Mouse (Mus musculus) spleen, adult 2 months (tissue): Measurements from ENCODE around the gene Ccdc77. TPM values are rescaled to one million over a fixed set of nuclear protein-coding genes. Genes with fewer than 3 reads are reported as not detected.

ENCODE experiments used
- DNase-seq, 2 experiments: peaks; one replicate each; pipeline versions ENCODE4 v3.0.0 to v3.0.0-alpha.2; 2012 to 2021; ENCODE audit warnings: low spot score in 2 of 2, low read depth in 1 of 2
- H3K27ac ChIP-seq: fragments of 200-500 bp; 2 replicates; pipeline ENCODE4 v1.5.1; 2012; ENCODE audit warnings: low read length, inconsistent platforms; ENCODE audit not compliant: insufficient read depth
- H3K27me3 ChIP-seq: fragments of 200-500 bp; 2 replicates; pipeline ENCODE4 v1.6.1; 2012; ENCODE audit warnings: mild to moderate bottlenecking, moderate library complexity, low read length, inconsistent platforms; ENCODE audit not compliant: control insufficient read depth, insufficient read depth
- H3K36me3 ChIP-seq: fragments of 200-500 bp; 2 replicates; pipeline ENCODE4 v1.6.1; 2012; ENCODE audit warnings: mild to moderate bottlenecking, low read length, inconsistent platforms; ENCODE audit not compliant: control insufficient read depth, insufficient read depth
- H3K4me1 ChIP-seq: fragments of 200-500 bp; 2 replicates; pipeline ENCODE4 v1.6.1; 2011; ENCODE audit warnings: inconsistent platforms; ENCODE audit not compliant: control insufficient read depth, insufficient read depth, insufficient read length
- H3K4me3 ChIP-seq: fragments of 200-500 bp; 2 replicates; pipeline ENCODE4 v1.5.1; 2011; ENCODE audit warnings: mild to moderate bottlenecking, inconsistent platforms; ENCODE audit not compliant: insufficient read depth, insufficient read length; ENCODE audit errors: extremely low read depth
- CTCF ChIP-seq: fragments of 200-500 bp; IDR thresholded peaks from 2 replicates; pipeline ENCODE4 v1.5.1; 2011; ENCODE audit warnings: mild to moderate bottlenecking, inconsistent platforms; ENCODE audit not compliant: insufficient read depth, insufficient read length, insufficient replicate concordance; ENCODE audit errors: extremely low read depth
- POLR2A ChIP-seq: fragments of 200-500 bp; IDR thresholded peaks from 2 replicates; pipeline ENCODE4 v1.6.1; 2011; ENCODE audit warnings: low read depth, low read length, inconsistent platforms
- WGBS: fragments of 180-500 bp; shearing (Covaris S2); methylation state at CpG from one replicate; pipeline ENCODE4 v1.1.7; 2018; 5-methylcytosine and 5-hydroxymethylcytosine counted together
- polyA plus RNA-seq: library from polyadenylated mRNA; depleted of rRNA; stranded (reverse); fragments of >200 nt; gene quantifications from 2 replicates; pipeline ENCODE4 v1.2.3, GENCODE M21; 2012; rRNA removed

The Ccdc77 gene
- polyA plus RNA-seq = 2.2 and 3.2 TPM in 2 replicates

- under 1% methylated on average over 71 of the region's 71 CpGs for WGBS
- TF ChIP-seq POLR2A (peak; percentile 91), CTCF (no peak)
- DNase-seq = peak; percentile 90 to 94
Measured at GRCm38 (mm10) chr6:120363688-120364522, at the start of gene Ccdc77, which contains the start of gene Kdm5a. Gene Ccdc77, minus strand, starts transcription at chr6:120364374. Gene Kdm5a, plus strand, starts transcription at chr6:120364124.

GRCm38 (mm10) chr6:120403936-120404335 lies 39.8 kb upstream of the Ccdc77 start:
- 92% methylated on average over 1 of the region's 1 CpGs for WGBS
- Histone ChIP-seq H3K4me1 (no peaks in the 10 kb centered on the region), H3K27me3 (no peaks in the 10 kb centered on the region), H3K27ac (no peak overlapping the region), H3K4me3 (no peak overlapping the region), H3K36me3 (peaks cover 43% of the 10 kb centered on the region)
- no peak for TF ChIP-seq POLR2A
- TF ChIP-seq CTCF = no peak
- no peak for DNase-seq

More at GRCm38 (mm10) chr6:120363688-120364522, at the start of gene Ccdc77, which contains the start of gene Kdm5a:
- Histone ChIP-seq H3K27ac (peak within 1 kb of the TSS; percentile 95), H3K36me3 (peaks cover 8% of the 10 kb centered on the region), H3K4me1 (peaks cover 5% of the 10 kb centered on the region; the same call in 1 of the 2 replicates), H3K27me3 (no peaks in the 10 kb centered on the region), H3K4me3 (peak within 1 kb of the TSS; percentile 67)

DNA sequence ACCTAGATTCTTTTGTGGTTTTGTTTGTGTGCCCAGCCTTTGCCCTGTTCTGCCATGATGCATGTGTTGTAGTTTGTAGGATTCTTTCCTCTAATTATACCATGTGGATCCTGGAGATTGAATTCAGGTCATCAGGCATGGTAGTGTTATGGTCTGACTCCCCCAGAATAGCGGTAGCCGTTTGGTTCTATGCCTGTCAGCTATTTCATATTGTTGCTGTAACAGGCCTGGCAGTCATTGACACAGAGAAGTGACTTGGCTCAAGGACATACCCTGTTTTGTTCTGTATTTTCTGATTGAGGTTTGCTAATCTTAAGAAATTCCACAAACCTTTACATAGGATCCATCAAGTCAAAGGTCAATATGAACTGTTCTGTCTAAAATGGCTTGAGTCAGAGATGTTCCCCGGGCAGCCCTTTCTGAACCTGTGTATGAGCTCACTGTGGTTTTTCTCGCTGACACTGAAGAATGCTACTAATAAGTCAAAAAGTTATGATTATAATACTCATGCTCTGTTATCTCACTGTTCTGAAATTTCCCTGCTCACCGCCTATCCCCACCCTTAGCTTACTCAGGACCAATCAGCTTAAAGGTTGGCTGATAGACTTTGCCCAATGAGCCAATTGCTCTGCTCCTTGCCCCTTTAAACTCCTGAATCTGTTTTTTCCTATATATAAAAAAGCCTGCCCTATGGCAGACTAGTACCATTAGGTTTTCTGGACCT lies 31.6 kb upstream of the Ccdc77 start:
- peaks cover 32% of the 10 kb centered on the region for H3K36me3 ChIP-seq
- TF ChIP-seq POLR2A = no peak
- TF ChIP-seq CTCF = no peak
- no peak for DNase-seq
- H3K27ac ChIP-seq = no peak overlapping the region
- 89% methylated on average over 5 of the region's 5 CpGs for WGBS
- H3K27me3 ChIP-seq = no peaks in the 10 kb centered on the region
- no peak overlapping the region for H3K4me3 ChIP-seq
- H3K4me1 ChIP-seq = no peaks in the 10 kb centered on the region

DNA sequence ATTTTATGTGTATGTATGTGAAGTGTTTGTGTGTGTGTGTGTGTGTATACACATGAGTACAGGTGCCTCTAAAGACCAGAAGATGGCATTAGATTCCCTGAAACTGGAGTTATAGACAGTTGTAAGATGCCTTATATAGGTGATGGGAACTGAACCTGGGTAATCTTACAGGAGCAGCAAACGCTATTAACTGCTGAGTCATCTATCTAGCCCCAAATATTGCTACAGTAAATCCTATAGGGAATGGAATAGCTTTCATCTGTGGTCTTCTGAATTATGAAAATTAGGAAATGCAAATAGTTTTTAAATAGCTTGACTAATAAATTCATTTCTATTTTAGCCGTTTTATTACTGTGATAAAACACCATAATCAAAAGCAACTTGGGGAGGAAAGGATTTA lies 28.6 kb upstream of the Ccdc77 start:
- Histone ChIP-seq H3K27me3 (no peaks in the 10 kb centered on the region), H3K27ac (no peak overlapping the region), H3K4me3 (no peak overlapping the region), H3K36me3 (peaks cover 29% of the 10 kb centered on the region), H3K4me1 (no peaks in the 10 kb centered on the region)
- no peak for TF ChIP-seq POLR2A
- no peak for TF ChIP-seq CTCF
- 92% methylated on average over 2 of the region's 2 CpGs for WGBS
- DNase-seq = no peak

DNA sequence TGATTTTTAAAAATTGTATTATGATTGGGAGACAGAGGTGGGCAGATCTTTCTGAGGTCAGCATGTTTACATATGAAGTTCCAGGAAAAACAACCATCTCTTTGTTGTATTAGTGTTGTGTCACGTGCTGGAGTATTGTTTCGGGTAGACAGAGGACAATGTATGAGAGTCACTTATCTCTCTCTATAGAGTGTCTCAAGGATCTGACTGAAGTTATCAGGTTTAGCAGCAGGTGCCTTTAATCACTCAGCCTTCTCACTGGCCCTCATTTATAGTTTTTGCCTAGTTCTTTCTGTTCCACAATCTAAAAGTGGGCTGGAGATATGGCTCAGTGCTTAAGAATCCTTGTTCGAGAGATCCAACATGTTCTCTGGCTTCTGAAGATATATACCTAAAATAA lies 25.9 kb upstream of the Ccdc77 start:
- no peaks in the 10 kb centered on the region for H3K27me3 ChIP-seq
- H3K4me3 ChIP-seq = no peak overlapping the region
- no peak for TF ChIP-seq POLR2A
- TF ChIP-seq CTCF = no peak
- no peak overlapping the region for H3K27ac ChIP-seq
- peaks cover 27% of the 10 kb centered on the region for H3K36me3 ChIP-seq
- WGBS = 83% methylated on average over 3 of the region's 3 CpGs
- no peaks in the 10 kb centered on the region for H3K4me1 ChIP-seq
- no peak for DNase-seq

DNA sequence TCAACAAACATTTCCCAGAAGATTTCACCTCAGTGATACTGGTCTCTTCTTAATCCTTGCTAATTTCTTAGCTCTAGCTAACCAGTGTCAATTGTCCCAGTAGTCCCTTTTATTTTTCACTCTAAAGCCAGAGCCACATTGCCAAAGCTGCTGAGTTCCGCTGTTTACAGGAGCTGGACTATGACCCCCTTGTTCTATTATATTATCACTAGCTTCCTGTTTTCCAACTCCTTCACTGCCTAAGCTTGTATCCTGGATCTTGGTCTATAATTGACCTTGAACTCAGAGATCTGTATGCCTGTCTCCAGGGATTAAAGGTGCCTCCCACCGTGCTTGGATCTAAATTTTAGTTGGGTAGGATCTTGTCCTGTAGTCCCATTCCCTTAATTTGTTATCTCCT lies 12.6 kb upstream of the Ccdc77 start:
- H3K36me3 ChIP-seq = peaks cover 34% of the 10 kb centered on the region
- no peak overlapping the region for H3K4me3 ChIP-seq
- TF ChIP-seq CTCF (no peak), POLR2A (no peak)
- no peak overlapping the region for H3K27ac ChIP-seq
- 92% methylated on average over 2 of the region's 2 CpGs for WGBS
- H3K4me1 ChIP-seq = no peaks in the 10 kb centered on the region
- no peaks in the 10 kb centered on the region for H3K27me3 ChIP-seq
- no peak for DNase-seq
